Mouse (Mus musculus) intestine, embryonic 14.5 days (tissue): ENCODE data around the gene Cpn2. TPM values are rescaled to one million over a fixed set of nuclear protein-coding genes. Genes with fewer than 3 reads are reported as not detected.

Experiments used
- ATAC-seq: fragments of 200-750 bp; cut with Nextera tagmentation; replicated peaks from 2 replicates; pipeline ENCODE4 v1.8.0; 2017; ENCODE audit warnings: low read depth, moderate number of reproducible peaks, moderate TSS enrichment, moderate library complexity; ENCODE audit not compliant: low FRiP score, low TSS enrichment
- DNase-seq: peaks from one replicate; pipeline ENCODE4 v3.0.0-alpha.2; 2018; ENCODE audit warnings: low spot score
- H3K27ac ChIP-seq: fragments of 300-500 bp; sonication (generic); 2 replicates; pipeline ENCODE4 v1.5.1; 2014; ENCODE audit warnings: low read depth, mild to moderate bottlenecking, control low read depth
- H3K27me3 ChIP-seq: fragments of 300-500 bp; sonication (generic); replicated peaks from 2 replicates; pipeline ENCODE4 v1.6.1; 2014; ENCODE audit warnings: low read length, control low read depth; ENCODE audit not compliant: control insufficient read depth, insufficient read depth
- H3K36me3 ChIP-seq: fragments of 300-500 bp; sonication (generic); 2 replicates; pipeline ENCODE4 v1.6.1; 2014; ENCODE audit warnings: low read length, control low read depth; ENCODE audit not compliant: control insufficient read depth, insufficient read depth
- H3K4me1 ChIP-seq: fragments of 300-500 bp; sonication (generic); replicated peaks from 2 replicates; pipeline ENCODE4 v1.6.1; 2014; ENCODE audit warnings: low read length, control low read depth, mixed read lengths; ENCODE audit not compliant: control insufficient read depth, insufficient read depth
- H3K4me2 ChIP-seq: fragments of 300-500 bp; sonication (generic); 2 replicates; pipeline ENCODE4 v1.6.1; 2014; ENCODE audit warnings: low read length
- H3K4me3 ChIP-seq: fragments of 300-500 bp; sonication (generic); 2 replicates; pipeline ENCODE4 v1.5.1; 2014; ENCODE audit warnings: low read depth, low read length, control low read depth, mixed read lengths
- H3K9ac ChIP-seq: fragments of 300-500 bp; sonication (generic); 2 replicates; pipeline ENCODE4 v1.6.1; 2014; ENCODE audit warnings: mild to moderate bottlenecking, low read length
- H3K9me3 ChIP-seq: fragments of 300-500 bp; sonication (generic); 2 replicates; pipeline ENCODE4 v1.6.1; 2016; ENCODE audit warnings: low read length, control low read depth; ENCODE audit not compliant: control insufficient read depth
- WGBS: fragments of 180-500 bp; shearing (Covaris S2); extraction: QIAGEN DNeasy Blood & Tissue Kit; methylation state at CpG from one replicate; pipeline ENCODE4 v1.1.7; 2014; 5-methylcytosine and 5-hydroxymethylcytosine counted together
- polyA plus RNA-seq: library from polyadenylated mRNA; unstranded; fragments of >200 nt; fragmentation: Nextera tagmentation; extraction: Ambion mirVana; gene quantifications from 2 replicates; pipeline ENCODE4 v1.2.1, GENCODE M21; 2014

Cpn2 gene
- polyA plus RNA-seq, 1 experiment from 2014 or later, result 0.04 TPM

GRCm38 (mm10) chr16:30258441-30258840 lies 8.9 kb downstream of the Cpn2 start:
- DNase-seq (no peak), ATAC-seq (no peak)
- WGBS, result 82% methylated on average over 7 of the region's 7 CpGs
- H3K4me3 ChIP-seq, result no peak overlapping the region
- H3K9ac ChIP-seq, result no peak overlapping the region
- no peaks in the 10 kb centered on the region for H3K4me1 ChIP-seq
- no peaks in the 10 kb centered on the region for H3K27me3 ChIP-seq
- H3K36me3 ChIP-seq, result no peaks in the 10 kb centered on the region
- no peaks in the 10 kb centered on the region for H3K9me3 ChIP-seq
- H3K27ac ChIP-seq, result no peak overlapping the region
- no peak overlapping the region for H3K4me2 ChIP-seq

GRCm38 (mm10) chr16:30257718-30258117 lies 9.6 kb downstream of the Cpn2 start:
- WGBS, result 67% methylated on average over 9 of the region's 9 CpGs
- ATAC-seq, result no peak

GRCm38 (mm10) chr16:30255061-30255460 lies 12.2 kb downstream of the Cpn2 start:
- Histone ChIP-seq H3K9ac (no peak overlapping the region), H3K9me3 (no peaks in the 10 kb centered on the region), H3K4me2 (no peak overlapping the region), H3K27ac (no peak overlapping the region), H3K4me3 (no peak overlapping the region), H3K4me1 (peaks cover 6% of the 10 kb centered on the region), H3K27me3 (no peaks in the 10 kb centered on the region), H3K36me3 (no peaks in the 10 kb centered on the region)
- no peak for DNase-seq
- WGBS, result 65% methylated on average over 7 of the region's 7 CpGs
- no peak for ATAC-seq

More at GRCm38 (mm10) chr16:30257718-30258117, 9.6 kb downstream of the Cpn2 start:
- Histone ChIP-seq H3K36me3 (no peaks in the 10 kb centered on the region), H3K27ac (no peak overlapping the region), H3K4me2 (no peak overlapping the region), H3K27me3 (no peaks in the 10 kb centered on the region), H3K9ac (no peak overlapping the region), H3K4me1 (no peaks in the 10 kb centered on the region), H3K4me3 (no peak overlapping the region), H3K9me3 (no peaks in the 10 kb centered on the region)
- no peak for DNase-seq

GRCm38 (mm10) chr16:30253900-30254299 lies 13.4 kb downstream of the Cpn2 start:
- no peaks in the 10 kb centered on the region for H3K27me3 ChIP-seq
- H3K4me3 ChIP-seq, result no peak overlapping the region
- peaks cover 6% of the 10 kb centered on the region for H3K4me1 ChIP-seq
- no peaks in the 10 kb centered on the region for H3K9me3 ChIP-seq
- ATAC-seq (no peak), DNase-seq (no peak)
- no peak overlapping the region for H3K27ac ChIP-seq
- H3K9ac ChIP-seq, result no peak overlapping the region
- H3K4me2 ChIP-seq, result no peak overlapping the region
- H3K36me3 ChIP-seq, result no peaks in the 10 kb centered on the region
- 70% methylated on average over 9 of the region's 9 CpGs for WGBS

- no peak overlapping the region for H3K4me2 ChIP-seq
- H3K27me3 ChIP-seq, result no peaks in the 10 kb centered on the region
- H3K9ac ChIP-seq, result no peak overlapping the region
- WGBS, result 74% methylated on average over 4 of the region's 4 CpGs
- peaks cover 6% of the 10 kb centered on the region for H3K4me1 ChIP-seq
- no peaks in the 10 kb centered on the region for H3K9me3 ChIP-seq
- ATAC-seq (0 out of 2 replicates have a peak, but pooled peaks have one; percentile 34), DNase-seq (no peak)
- no peak overlapping the region for H3K4me3 ChIP-seq
- no peaks in the 10 kb centered on the region for H3K36me3 ChIP-seq
- no peak overlapping the region for H3K27ac ChIP-seq
Measured at GRCm38 (mm10) chr16:30253374-30253773, 13.9 kb downstream of the Cpn2 start.

GRCm38 (mm10) chr16:30252003-30252418 lies 15.3 kb downstream of the Cpn2 start:
- peak overlapping the region; percentile 48 for H3K4me2 ChIP-seq
- H3K9me3 ChIP-seq, result no peaks in the 10 kb centered on the region
- no peaks in the 10 kb centered on the region for H3K36me3 ChIP-seq
- peak; percentile 78 for ATAC-seq
- H3K4me1 ChIP-seq, result peaks cover 6% of the 10 kb centered on the region
- no peaks in the 10 kb centered on the region for H3K27me3 ChIP-seq
- H3K27ac ChIP-seq, result no peak overlapping the region
- WGBS, result 2% methylated on average over 21 of the region's 21 CpGs
- H3K9ac ChIP-seq, result no peak overlapping the region
- H3K4me3 ChIP-seq, result no peak overlapping the region
- peak; percentile 94 for DNase-seq

- Histone ChIP-seq H3K36me3 (no peaks in the 10 kb centered on the region), H3K27ac (no peak overlapping the region), H3K9me3 (no peaks in the 10 kb centered on the region), H3K9ac (no peak overlapping the region), H3K4me3 (no peak overlapping the region), H3K4me1 (peaks cover 16% of the 10 kb centered on the region), H3K4me2 (no peak overlapping the region), H3K27me3 (no peaks in the 10 kb centered on the region)
- no peak for DNase-seq
- WGBS, result 28% methylated on average over 12 of the region's 12 CpGs
- ATAC-seq, result peak; percentile 50; the same call in 1 of the 2 replicates
Measured at GRCm38 (mm10) chr16:30244037-30244700, 23.1 kb downstream of the Cpn2 start.

- Histone ChIP-seq H3K4me1 (peaks cover 16% of the 10 kb centered on the region), H3K27me3 (no peaks in the 10 kb centered on the region), H3K4me3 (no peak overlapping the region), H3K27ac (no peak overlapping the region), H3K9ac (no peak overlapping the region), H3K36me3 (no peaks in the 10 kb centered on the region), H3K9me3 (no peaks in the 10 kb centered on the region), H3K4me2 (no peak overlapping the region)
- WGBS, result 29% methylated on average over 2 of the region's 2 CpGs
- no peak for ATAC-seq
- DNase-seq, result no peak
Measured at GRCm38 (mm10) chr16:30241623-30242022, 25.7 kb downstream of the Cpn2 start.

GRCm38 (mm10) chr16:30238791-30239190 lies 28.5 kb downstream of the Cpn2 start:
- no peaks in the 10 kb centered on the region for H3K27me3 ChIP-seq
- no peak overlapping the region for H3K4me2 ChIP-seq
- H3K9ac ChIP-seq, result no peak overlapping the region
- no peaks in the 10 kb centered on the region for H3K9me3 ChIP-seq
- ATAC-seq, result no peak
- no peak overlapping the region for H3K4me3 ChIP-seq
- H3K27ac ChIP-seq, result no peak overlapping the region
- H3K36me3 ChIP-seq, result no peaks in the 10 kb centered on the region
- DNase-seq, result no peak
- 58% methylated on average over 6 of the region's 6 CpGs for WGBS
- H3K4me1 ChIP-seq, result peaks cover 23% of the 10 kb centered on the region
